Mouse (Mus musculus) liver, embryonic 11.5 days (tissue): Measurements from ENCODE around the gene Epb41l2. TPM values are rescaled to one million over a fixed set of nuclear protein-coding genes. Genes with fewer than 3 reads are reported as not detected.

ENCODE experiments used
- ATAC-seq: fragments of 200-750 bp; cut with Nextera tagmentation; replicated peaks from 2 replicates; pipeline ENCODE4 v1.8.0; 2017; ENCODE audit warnings: moderate number of reproducible peaks, mild to moderate bottlenecking, moderate TSS enrichment, moderate library complexity; ENCODE audit not compliant: low FRiP score
- DNase-seq: peaks from one replicate; pipeline ENCODE4 v3.0.0-alpha.2; 2017; ENCODE audit warnings: low spot score
- H3K27ac ChIP-seq: fragments of 300-500 bp; sonication (generic); 2 replicates; pipeline ENCODE4 v1.5.1; 2014; ENCODE audit warnings: mild to moderate bottlenecking, low read depth, low read length, control low read depth
- H3K27me3 ChIP-seq: fragments of 300-500 bp; sonication (generic); replicated peaks from 2 replicates; pipeline ENCODE4 v1.6.1; 2014; ENCODE audit warnings: low read length, mixed read lengths; ENCODE audit not compliant: control insufficient read depth, insufficient read depth
- H3K36me3 ChIP-seq: fragments of 300-500 bp; sonication (generic); 2 replicates; pipeline ENCODE4 v1.6.1; 2014; ENCODE audit warnings: mild to moderate bottlenecking, low read length, moderate library complexity, mixed read lengths; ENCODE audit not compliant: control insufficient read depth, insufficient read depth
- H3K4me1 ChIP-seq: fragments of 300-500 bp; sonication (generic); replicated peaks from 2 replicates; pipeline ENCODE4 v1.6.1; 2014; ENCODE audit warnings: low read length, mixed read lengths; ENCODE audit not compliant: control insufficient read depth, insufficient read depth
- H3K4me2 ChIP-seq: fragments of 300-500 bp; sonication (generic); 2 replicates; pipeline ENCODE4 v1.6.1; 2014; ENCODE audit warnings: mild to moderate bottlenecking, control low read depth, moderate library complexity
- H3K4me3 ChIP-seq: fragments of 300-500 bp; sonication (generic); 2 replicates; pipeline ENCODE4 v1.5.1; 2014; ENCODE audit warnings: low read depth, low read length, control low read depth
- H3K9ac ChIP-seq: fragments of 300-500 bp; sonication (generic); 2 replicates; pipeline ENCODE4 v1.6.1; 2014; ENCODE audit warnings: low read depth, low read length, control low read depth
- H3K9me3 ChIP-seq: fragments of 300-500 bp; sonication (generic); 2 replicates; pipeline ENCODE4 v1.6.1; 2016; ENCODE audit warnings: low read length, inconsistent platforms, mixed read lengths; ENCODE audit not compliant: control insufficient read depth
- WGBS: fragments of 180-500 bp; shearing (Covaris S2); extraction: QIAGEN DNeasy Blood & Tissue Kit; methylation state at CpG from one replicate; pipeline ENCODE4 v1.1.7; 2014; 5-methylcytosine and 5-hydroxymethylcytosine counted together
- polyA plus RNA-seq: library from polyadenylated mRNA; unstranded; fragments of >200 nt; fragmentation: Nextera tagmentation; extraction: Ambion mirVana; gene quantifications from 2 replicates; pipeline ENCODE4 v1.2.1, GENCODE M21; 2014

Epb41l2 gene
- polyA plus RNA-seq, 1 experiment from 2014 or later, result 31.1 TPM

- no peak for DNase-seq
- ATAC-seq, result no peak
- 58% methylated on average over 8 of the region's 8 CpGs for WGBS
- Histone ChIP-seq H3K9ac (no peak overlapping the region), H3K27me3 (no peaks in the 10 kb centered on the region), H3K4me1 (peaks cover 24% of the 10 kb centered on the region; the same call in 1 of the 2 replicates), H3K9me3 (no peaks in the 10 kb centered on the region), H3K4me3 (no peak overlapping the region), H3K36me3 (no peaks in the 10 kb centered on the region), H3K4me2 (no peak overlapping the region), H3K27ac (no peak overlapping the region)
Measured at GRCm38 (mm10) chr10:25400076-25400475, 40.5 kb downstream of the Epb41l2 start.

- WGBS, result 89% methylated on average over 9 of the region's 9 CpGs
- Histone ChIP-seq H3K4me3 (no peak overlapping the region), H3K4me1 (peaks cover 24% of the 10 kb centered on the region; the same call in 1 of the 2 replicates), H3K27me3 (no peaks in the 10 kb centered on the region), H3K27ac (no peak overlapping the region), H3K36me3 (no peaks in the 10 kb centered on the region), H3K9me3 (no peaks in the 10 kb centered on the region), H3K4me2 (no peak overlapping the region), H3K9ac (no peak overlapping the region)
- ATAC-seq, result no peak
- no peak for DNase-seq
Measured at GRCm38 (mm10) chr10:25400646-25401045, 41.0 kb downstream of the Epb41l2 start.

- H3K4me3 ChIP-seq, result no peak overlapping the region
- no peak overlapping the region for H3K9ac ChIP-seq
- H3K4me1 ChIP-seq, result peaks cover 21% of the 10 kb centered on the region; the same call in 1 of the 2 replicates
- H3K36me3 ChIP-seq, result no peaks in the 10 kb centered on the region
- H3K27ac ChIP-seq, result no peak overlapping the region
- ATAC-seq, result no peak
- H3K9me3 ChIP-seq, result no peaks in the 10 kb centered on the region
- WGBS, result 43% methylated on average over 2 of the region's 2 CpGs
- DNase-seq, result no peak
- no peaks in the 10 kb centered on the region for H3K27me3 ChIP-seq
- H3K4me2 ChIP-seq, result no peak overlapping the region
Measured at GRCm38 (mm10) chr10:25401356-25401755, 41.8 kb downstream of the Epb41l2 start.

- no peak overlapping the region for H3K9ac ChIP-seq
- no peaks in the 10 kb centered on the region for H3K27me3 ChIP-seq
- no peak overlapping the region for H3K4me2 ChIP-seq
- no peak for DNase-seq
- peaks cover 13% of the 10 kb centered on the region; the same call in 1 of the 2 replicates for H3K4me1 ChIP-seq
- no peaks in the 10 kb centered on the region for H3K36me3 ChIP-seq
- H3K27ac ChIP-seq, result no peak overlapping the region
- no peaks in the 10 kb centered on the region for H3K9me3 ChIP-seq
- WGBS, result 67% methylated on average over 1 of the region's 1 CpGs
- H3K4me3 ChIP-seq, result no peak overlapping the region
- ATAC-seq, result no peak
Measured at GRCm38 (mm10) chr10:25402886-25403285, 43.3 kb downstream of the Epb41l2 start.

- ATAC-seq (no peak), DNase-seq (no peak)
- Histone ChIP-seq H3K4me3 (no peak overlapping the region), H3K4me1 (peaks cover 13% of the 10 kb centered on the region; the same call in 1 of the 2 replicates), H3K9me3 (no peaks in the 10 kb centered on the region), H3K4me2 (no peak overlapping the region), H3K9ac (no peak overlapping the region), H3K36me3 (no peaks in the 10 kb centered on the region), H3K27me3 (no peaks in the 10 kb centered on the region), H3K27ac (no peak overlapping the region)
- WGBS, result 48% methylated on average over 15 of the region's 15 CpGs
Measured at GRCm38 (mm10) chr10:25403813-25404701, 44.5 kb downstream of the Epb41l2 start.

- peaks cover 13% of the 10 kb centered on the region; the same call in 1 of the 2 replicates for H3K4me1 ChIP-seq
Measured at GRCm38 (mm10) chr10:25404702-25405098, 45.1 kb downstream of the Epb41l2 start.

GRCm38 (mm10) chr10:25405551-25405950, 46.0 kb downstream of the Epb41l2 start:
- ATAC-seq (no peak), DNase-seq (no peak)
- Histone ChIP-seq H3K4me3 (no peak overlapping the region), H3K4me1 (peaks cover 13% of the 10 kb centered on the region; the same call in 1 of the 2 replicates), H3K9me3 (no peaks in the 10 kb centered on the region), H3K36me3 (no peaks in the 10 kb centered on the region), H3K27me3 (no peaks in the 10 kb centered on the region), H3K27ac (no peak overlapping the region), H3K9ac (no peak overlapping the region), H3K4me2 (no peak overlapping the region)
- 89% methylated on average over 8 of the region's 8 CpGs for WGBS

More at GRCm38 (mm10) chr10:25404702-25405098, 45.1 kb downstream of the Epb41l2 start:
- Histone ChIP-seq H3K4me3 (no peak overlapping the region), H3K27me3 (no peaks in the 10 kb centered on the region), H3K4me2 (no peak overlapping the region), H3K36me3 (no peaks in the 10 kb centered on the region), H3K27ac (no peak overlapping the region), H3K9me3 (no peaks in the 10 kb centered on the region), H3K9ac (no peak overlapping the region)
- DNase-seq, result no peak
- WGBS, result 44% methylated on average over 6 of the region's 6 CpGs
- no peak for ATAC-seq

- no peaks in the 10 kb centered on the region for H3K36me3 ChIP-seq
- H3K9ac ChIP-seq, result no peak overlapping the region
- ATAC-seq, result no peak
- WGBS, result 82% methylated on average over 5 of the region's 5 CpGs
- peaks cover 6% of the 10 kb centered on the region; the same call in 1 of the 2 replicates for H3K4me1 ChIP-seq
- H3K27ac ChIP-seq, result no peak overlapping the region
- no peak for DNase-seq
- H3K4me2 ChIP-seq, result no peak overlapping the region
- no peak overlapping the region for H3K4me3 ChIP-seq
- H3K9me3 ChIP-seq, result no peaks in the 10 kb centered on the region
- no peaks in the 10 kb centered on the region for H3K27me3 ChIP-seq
Measured at GRCm38 (mm10) chr10:25406695-25407094, 47.1 kb downstream of the Epb41l2 start.
